Mouse (Mus musculus): ENCODE measurements around the gene Eml6. TPM values are rescaled to one million over a fixed set of nuclear protein-coding genes. Genes with fewer than 3 reads are reported as not detected.

The Eml6 gene
- polyA plus RNA-seq, 1 experiment from 2014 or later = 0.84 TPM

DNA sequence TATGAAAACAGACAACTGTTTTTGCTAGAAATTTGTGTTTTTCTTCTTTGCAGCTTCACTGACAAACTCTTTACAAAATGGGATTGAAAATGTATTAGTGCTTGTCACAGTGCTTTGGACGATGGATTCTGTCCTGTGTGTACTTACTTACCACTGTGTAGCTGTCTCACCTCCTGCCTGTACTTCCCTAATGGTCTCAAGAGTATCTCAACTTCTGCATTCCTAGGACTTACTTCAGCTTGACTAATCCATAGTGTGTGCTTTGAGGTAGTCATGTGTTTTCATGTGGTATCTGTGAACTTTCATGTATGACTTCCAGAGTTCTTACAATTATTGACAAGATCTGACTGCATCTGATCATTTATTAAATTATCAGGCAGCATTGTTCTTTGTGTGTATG lies 297.9 kb downstream of the Eml6 start:
- Histone ChIP-seq H3K4me3 (ENCODE audit: control insufficient read depth in 1 of 2, insufficient read depth in 1 of 2, low read depth in 1 of 2, low read length in 2 of 2) (no peak overlapping the region), H3K36me3 (ENCODE audit: control insufficient read depth, insufficient read depth, low read length) (peaks cover 11% of the 10 kb centered on the region), H3K9ac (ENCODE audit: low read length) (no peak overlapping the region), H3K4me1 (ENCODE audit: control insufficient read depth in 2 of 2, insufficient read depth in 2 of 2, low read length in 2 of 2) (peaks cover 0 to 11% of the 10 kb centered on the region in 2 experiments; a peak in 1 of 4 replicates), H3K4me2 (ENCODE audit: low read length) (no peak overlapping the region), H3K9me3 (ENCODE audit: control insufficient read depth, low read length) (no peaks in the 10 kb centered on the region), H3K27ac (replicated peaks in 1 of 2; ENCODE audit: control insufficient read depth in 1 of 2, insufficient read depth in 1 of 2, low read depth in 2 of 2, low read length in 2 of 2) (no peak overlapping the region), H3K27me3 (ENCODE audit: control insufficient read depth, insufficient read depth, low read length) (no peaks in the 10 kb centered on the region)
- ATAC-seq (ENCODE audit: insufficient number of reproducible peaks, insufficient read depth, low FRiP score, low read depth) = no peak
- 82% methylated on average over 1 of the region's 1 CpGs for WGBS

DNA sequence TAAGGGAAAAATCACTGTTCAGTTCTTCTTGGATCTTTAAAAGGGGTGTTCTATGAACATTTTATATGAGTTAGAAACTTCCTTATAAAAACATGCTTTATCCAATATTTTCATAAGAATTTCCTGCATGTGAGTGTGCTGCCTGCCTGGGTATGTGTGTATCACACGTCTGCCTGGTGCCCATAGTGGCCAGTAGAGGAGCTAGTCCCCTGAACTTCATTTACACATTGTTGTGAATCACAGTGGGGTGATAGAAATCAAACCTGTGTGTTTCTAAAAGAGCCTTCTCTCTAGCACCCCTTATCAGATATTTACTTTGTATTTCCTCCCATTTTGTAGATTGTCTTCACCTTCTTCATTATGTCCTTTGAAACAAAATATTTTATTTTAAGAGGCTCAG lies 300.2 kb downstream of the Eml6 start:
- ATAC-seq (ENCODE audit: insufficient number of reproducible peaks, insufficient read depth, low FRiP score, low read depth) = no peak
- H3K9me3 ChIP-seq (ENCODE audit: control insufficient read depth, low read length) = no peaks in the 10 kb centered on the region
- no peak overlapping the region for H3K9ac ChIP-seq (ENCODE audit: low read length)
- WGBS = 85% methylated on average over 1 of the region's 1 CpGs
- peaks cover 0 to 8% of the 10 kb centered on the region in 2 experiments; a peak in 1 of 4 replicates for H3K4me1 ChIP-seq (ENCODE audit: control insufficient read depth in 2 of 2, insufficient read depth in 2 of 2, low read length in 2 of 2)
- no peak overlapping the region for H3K4me3 ChIP-seq (ENCODE audit: control insufficient read depth in 1 of 2, insufficient read depth in 1 of 2, low read depth in 1 of 2, low read length in 2 of 2)
- H3K36me3 ChIP-seq (ENCODE audit: control insufficient read depth, insufficient read depth, low read length) = peaks cover 16% of the 10 kb centered on the region
- no peak overlapping the region for H3K27ac ChIP-seq (replicated peaks in 1 of 2; ENCODE audit: control insufficient read depth in 1 of 2, insufficient read depth in 1 of 2, low read depth in 2 of 2, low read length in 2 of 2)
- no peak overlapping the region for H3K4me2 ChIP-seq (ENCODE audit: low read length)
- H3K27me3 ChIP-seq (ENCODE audit: control insufficient read depth, insufficient read depth, low read length) = no peaks in the 10 kb centered on the region

DNA sequence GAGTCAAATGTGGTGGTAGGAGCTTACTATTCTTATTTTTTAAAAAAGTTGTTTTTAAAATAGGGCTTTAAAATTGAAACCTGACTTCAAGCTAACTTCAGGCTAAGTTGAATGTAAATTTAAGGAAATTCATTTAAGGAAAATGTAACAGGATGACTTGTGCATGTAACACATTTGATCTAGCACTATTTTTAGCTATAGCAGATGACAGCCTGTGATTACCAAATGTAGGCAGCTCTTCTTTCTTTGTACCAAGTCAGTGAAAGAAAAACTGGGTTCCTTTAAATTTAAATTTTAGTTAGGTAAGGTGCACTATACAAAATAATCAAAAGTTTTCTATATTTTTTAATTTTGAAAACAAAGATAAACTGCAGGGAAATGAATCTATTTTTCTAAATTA lies 300.7 kb downstream of the Eml6 start:
- H3K9me3 ChIP-seq (ENCODE audit: control insufficient read depth, low read length) = no peaks in the 10 kb centered on the region
- H3K9ac ChIP-seq (ENCODE audit: low read length) = no peak overlapping the region
- peaks cover 0 to 8% of the 10 kb centered on the region in 2 experiments; a peak in 1 of 4 replicates for H3K4me1 ChIP-seq (ENCODE audit: control insufficient read depth in 2 of 2, insufficient read depth in 2 of 2, low read length in 2 of 2)
- no peak overlapping the region for H3K4me2 ChIP-seq (ENCODE audit: low read length)
- H3K4me3 ChIP-seq (ENCODE audit: control insufficient read depth in 1 of 2, insufficient read depth in 1 of 2, low read depth in 1 of 2, low read length in 2 of 2) = no peak overlapping the region
- H3K36me3 ChIP-seq (ENCODE audit: control insufficient read depth, insufficient read depth, low read length) = peaks cover 17% of the 10 kb centered on the region
- H3K27me3 ChIP-seq (ENCODE audit: control insufficient read depth, insufficient read depth, low read length) = no peaks in the 10 kb centered on the region
- no peak overlapping the region for H3K27ac ChIP-seq (replicated peaks in 1 of 2; ENCODE audit: control insufficient read depth in 1 of 2, insufficient read depth in 1 of 2, low read depth in 2 of 2, low read length in 2 of 2)
- ATAC-seq (ENCODE audit: insufficient number of reproducible peaks, insufficient read depth, low FRiP score, low read depth) = no peak

DNA sequence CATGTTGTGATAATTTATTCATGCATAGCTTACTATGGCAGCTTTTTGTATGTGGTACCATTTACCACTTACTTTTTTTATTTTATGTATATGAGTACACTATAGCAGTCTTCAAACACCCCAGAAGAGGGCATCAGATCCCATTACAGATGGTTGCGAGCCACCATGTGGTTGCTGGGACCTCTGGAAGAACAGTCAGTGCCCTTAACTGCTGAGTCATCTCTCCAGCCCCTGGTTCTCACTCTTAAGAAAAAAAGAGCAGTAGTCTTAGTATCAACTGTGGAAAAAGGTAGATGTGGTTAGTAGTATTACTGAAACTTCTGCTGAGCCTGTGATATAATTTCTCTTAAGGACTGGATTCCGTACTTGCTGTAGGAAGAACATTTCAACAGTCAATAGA lies 301.6 kb downstream of the Eml6 start:
- no peak overlapping the region for H3K27ac ChIP-seq (replicated peaks in 1 of 2; ENCODE audit: control insufficient read depth in 1 of 2, insufficient read depth in 1 of 2, low read depth in 2 of 2, low read length in 2 of 2)
- no peaks in the 10 kb centered on the region for H3K9me3 ChIP-seq (ENCODE audit: control insufficient read depth, low read length)
- ATAC-seq (ENCODE audit: insufficient number of reproducible peaks, insufficient read depth, low FRiP score, low read depth) = no peak

DNA sequence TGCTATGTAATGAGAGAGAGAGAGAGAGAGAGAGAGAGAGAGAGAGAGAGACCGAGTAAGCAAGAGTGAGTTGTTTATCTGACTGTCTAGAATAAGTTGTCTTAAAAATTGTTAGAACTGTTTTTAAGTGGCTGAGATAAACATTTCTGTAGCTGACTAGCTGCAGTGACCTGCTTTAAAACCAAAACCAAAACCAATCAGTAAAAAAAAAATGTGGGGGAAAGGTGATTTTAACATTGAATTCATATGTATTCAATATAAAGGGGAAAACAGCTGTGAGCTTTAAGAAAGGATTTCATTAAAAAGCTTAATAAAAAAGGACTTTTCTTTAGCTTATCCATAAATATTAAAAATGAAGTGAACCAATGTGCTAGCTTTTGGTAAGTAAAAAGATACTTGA lies 306.2 kb downstream of the Eml6 start:
- no peak for ATAC-seq (ENCODE audit: insufficient number of reproducible peaks, insufficient read depth, low FRiP score, low read depth)
- no peak overlapping the region for H3K9ac ChIP-seq (ENCODE audit: low read length)
- H3K4me3 ChIP-seq (ENCODE audit: control insufficient read depth in 1 of 2, insufficient read depth in 1 of 2, low read depth in 1 of 2, low read length in 2 of 2) = no peak overlapping the region
- H3K4me1 ChIP-seq (ENCODE audit: control insufficient read depth in 2 of 2, insufficient read depth in 2 of 2, low read length in 2 of 2) = peaks cover 3 to 8% of the 10 kb centered on the region in 2 experiments; a peak in 3 of 4 replicates
- WGBS = 65% methylated on average over 1 of the region's 1 CpGs
- H3K27me3 ChIP-seq (ENCODE audit: control insufficient read depth, insufficient read depth, low read length) = no peaks in the 10 kb centered on the region
- H3K9me3 ChIP-seq (ENCODE audit: control insufficient read depth, low read length) = no peaks in the 10 kb centered on the region
- H3K36me3 ChIP-seq (ENCODE audit: control insufficient read depth, insufficient read depth, low read length) = peaks cover 15% of the 10 kb centered on the region
- H3K4me2 ChIP-seq (ENCODE audit: low read length) = no peak overlapping the region
- no peak overlapping the region for H3K27ac ChIP-seq (replicated peaks in 1 of 2; ENCODE audit: control insufficient read depth in 1 of 2, insufficient read depth in 1 of 2, low read depth in 2 of 2, low read length in 2 of 2)

More for the DNA sequence above, 301.6 kb downstream of the Eml6 start:
- Histone ChIP-seq H3K4me3 (ENCODE audit: control insufficient read depth in 1 of 2, insufficient read depth in 1 of 2, low read depth in 1 of 2, low read length in 2 of 2) (no peak overlapping the region), H3K4me2 (ENCODE audit: low read length) (no peak overlapping the region), H3K27me3 (ENCODE audit: control insufficient read depth, insufficient read depth, low read length) (no peaks in the 10 kb centered on the region), H3K4me1 (ENCODE audit: control insufficient read depth in 2 of 2, insufficient read depth in 2 of 2, low read length in 2 of 2) (peaks cover 0 to 8% of the 10 kb centered on the region in 2 experiments; a peak in 1 of 4 replicates), H3K36me3 (ENCODE audit: control insufficient read depth, insufficient read depth, low read length) (peaks cover 17% of the 10 kb centered on the region), H3K9ac (ENCODE audit: low read length) (no peak overlapping the region)
- 90% methylated on average over 2 of the region's 2 CpGs for WGBS

DNA sequence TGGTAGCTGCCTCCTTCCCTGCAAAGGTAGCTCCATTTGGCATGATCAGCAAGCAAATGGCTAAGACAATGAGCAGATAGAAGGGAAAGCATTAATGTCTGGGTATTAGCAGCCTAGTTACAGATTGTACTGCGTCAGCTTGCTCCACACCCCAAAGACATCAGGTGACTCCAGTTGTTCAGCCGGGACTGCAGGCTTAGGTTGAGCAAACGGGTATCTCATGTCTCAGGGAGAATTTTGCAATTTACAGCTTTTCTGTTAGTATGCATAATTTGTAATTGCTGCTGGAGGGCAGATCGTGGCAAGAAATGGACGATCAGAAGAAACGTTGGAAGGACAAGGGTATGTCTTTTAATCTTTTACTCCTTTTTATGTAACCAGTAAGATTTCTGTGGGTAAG lies 307.3 kb downstream of the Eml6 start:
- WGBS = 66% methylated on average over 6 of the region's 6 CpGs
- Histone ChIP-seq H3K9ac (ENCODE audit: low read length) (no peak overlapping the region), H3K4me3 (ENCODE audit: control insufficient read depth in 1 of 2, insufficient read depth in 1 of 2, low read depth in 1 of 2, low read length in 2 of 2) (no peak overlapping the region), H3K27ac (replicated peaks in 1 of 2; ENCODE audit: control insufficient read depth in 1 of 2, insufficient read depth in 1 of 2, low read depth in 2 of 2, low read length in 2 of 2) (no peak overlapping the region), H3K27me3 (ENCODE audit: control insufficient read depth, insufficient read depth, low read length) (no peaks in the 10 kb centered on the region), H3K36me3 (ENCODE audit: control insufficient read depth, insufficient read depth, low read length) (peaks cover 19% of the 10 kb centered on the region), H3K4me1 (ENCODE audit: control insufficient read depth in 2 of 2, insufficient read depth in 2 of 2, low read length in 2 of 2) (peaks cover 3 to 8% of the 10 kb centered on the region in 2 experiments; a peak in 3 of 4 replicates), H3K9me3 (ENCODE audit: control insufficient read depth, low read length) (no peaks in the 10 kb centered on the region), H3K4me2 (ENCODE audit: low read length) (0 out of 2 replicates have a peak overlapping the region, but pooled peaks have one; percentile 15)
- no peak for ATAC-seq (ENCODE audit: insufficient number of reproducible peaks, insufficient read depth, low FRiP score, low read depth)

DNA sequence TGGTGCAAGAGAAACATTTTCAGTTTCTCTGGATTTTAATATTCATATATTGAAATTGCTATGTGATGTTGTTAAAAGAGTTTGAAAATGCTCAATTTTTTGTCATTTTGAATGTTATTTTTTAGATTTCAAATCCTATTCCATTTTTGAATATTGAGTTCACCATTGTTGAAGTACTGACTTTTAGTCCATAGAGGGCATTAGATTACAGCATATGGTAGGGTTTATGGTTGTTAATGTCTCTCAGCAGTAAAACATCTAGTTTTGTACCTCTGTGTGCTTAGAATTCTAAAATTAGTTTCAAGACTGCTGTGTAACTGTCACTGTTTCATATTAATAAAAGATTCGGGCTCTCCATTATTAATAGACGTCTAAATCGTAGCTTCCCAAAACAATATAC lies 310.3 kb downstream of the Eml6 start:
- no peak overlapping the region for H3K9ac ChIP-seq (ENCODE audit: low read length)

DNA sequence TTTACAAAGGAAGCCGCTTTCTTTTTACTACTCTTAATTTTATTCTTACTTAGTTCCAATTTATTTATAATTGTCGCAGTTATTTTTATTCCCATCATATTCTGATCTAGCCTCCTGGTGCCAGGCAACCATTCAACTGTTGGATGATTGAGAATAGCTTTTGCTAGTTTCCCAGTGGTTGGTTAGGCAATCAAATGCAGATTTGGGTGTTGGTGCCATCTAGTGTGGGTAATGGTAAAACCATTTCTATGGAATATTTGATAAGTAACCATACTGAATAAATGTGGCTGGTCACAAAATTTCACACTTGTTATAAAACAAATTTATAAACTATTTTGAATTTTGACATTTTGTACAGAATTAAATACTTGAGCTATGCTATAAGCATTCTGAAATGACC lies 311.0 kb downstream of the Eml6 start:
- no peaks in the 10 kb centered on the region for H3K9me3 ChIP-seq (ENCODE audit: control insufficient read depth, low read length)
- no peak overlapping the region for H3K27ac ChIP-seq (replicated peaks in 1 of 2; ENCODE audit: control insufficient read depth in 1 of 2, insufficient read depth in 1 of 2, low read depth in 2 of 2, low read length in 2 of 2)
- no peak for ATAC-seq (ENCODE audit: insufficient number of reproducible peaks, insufficient read depth, low FRiP score, low read depth)
- no peak overlapping the region for H3K9ac ChIP-seq (ENCODE audit: low read length)
- H3K4me1 ChIP-seq (ENCODE audit: control insufficient read depth in 2 of 2, insufficient read depth in 2 of 2, low read length in 2 of 2) = peaks cover 3 to 8% of the 10 kb centered on the region in 2 experiments; a peak in 3 of 4 replicates
- H3K4me2 ChIP-seq (ENCODE audit: low read length) = no peak overlapping the region
- peaks cover 27% of the 10 kb centered on the region for H3K36me3 ChIP-seq (ENCODE audit: control insufficient read depth, insufficient read depth, low read length)
- 93% methylated on average over 2 of the region's 2 CpGs for WGBS
- no peaks in the 10 kb centered on the region for H3K27me3 ChIP-seq (ENCODE audit: control insufficient read depth, insufficient read depth, low read length)
- no peak overlapping the region for H3K4me3 ChIP-seq (ENCODE audit: control insufficient read depth in 1 of 2, insufficient read depth in 1 of 2, low read depth in 1 of 2, low read length in 2 of 2)

More for the DNA sequence above, 310.3 kb downstream of the Eml6 start:
- ATAC-seq (ENCODE audit: insufficient number of reproducible peaks, insufficient read depth, low FRiP score, low read depth) = no peak
- Histone ChIP-seq H3K4me2 (ENCODE audit: low read length) (no peak overlapping the region), H3K9me3 (ENCODE audit: control insufficient read depth, low read length) (no peaks in the 10 kb centered on the region), H3K4me3 (ENCODE audit: control insufficient read depth in 1 of 2, insufficient read depth in 1 of 2, low read depth in 1 of 2, low read length in 2 of 2) (no peak overlapping the region), H3K4me1 (ENCODE audit: control insufficient read depth in 2 of 2, insufficient read depth in 2 of 2, low read length in 2 of 2) (peaks cover 3 to 8% of the 10 kb centered on the region in 2 experiments; a peak in 3 of 4 replicates), H3K27me3 (ENCODE audit: control insufficient read depth, insufficient read depth, low read length) (no peaks in the 10 kb centered on the region), H3K27ac (replicated peaks in 1 of 2; ENCODE audit: control insufficient read depth in 1 of 2, insufficient read depth in 1 of 2, low read depth in 2 of 2, low read length in 2 of 2) (no peak overlapping the region), H3K36me3 (ENCODE audit: control insufficient read depth, insufficient read depth, low read length) (peaks cover 21% of the 10 kb centered on the region)
- whole genome bisulfite sequencing = 94% methylated on average over 3 of the region's 3 CpGs

Measured in heart, embryonic 14.5 days (tissue).